ENCODE assay signal across 10 mouse cellular contexts in the genomic region with DNA sequence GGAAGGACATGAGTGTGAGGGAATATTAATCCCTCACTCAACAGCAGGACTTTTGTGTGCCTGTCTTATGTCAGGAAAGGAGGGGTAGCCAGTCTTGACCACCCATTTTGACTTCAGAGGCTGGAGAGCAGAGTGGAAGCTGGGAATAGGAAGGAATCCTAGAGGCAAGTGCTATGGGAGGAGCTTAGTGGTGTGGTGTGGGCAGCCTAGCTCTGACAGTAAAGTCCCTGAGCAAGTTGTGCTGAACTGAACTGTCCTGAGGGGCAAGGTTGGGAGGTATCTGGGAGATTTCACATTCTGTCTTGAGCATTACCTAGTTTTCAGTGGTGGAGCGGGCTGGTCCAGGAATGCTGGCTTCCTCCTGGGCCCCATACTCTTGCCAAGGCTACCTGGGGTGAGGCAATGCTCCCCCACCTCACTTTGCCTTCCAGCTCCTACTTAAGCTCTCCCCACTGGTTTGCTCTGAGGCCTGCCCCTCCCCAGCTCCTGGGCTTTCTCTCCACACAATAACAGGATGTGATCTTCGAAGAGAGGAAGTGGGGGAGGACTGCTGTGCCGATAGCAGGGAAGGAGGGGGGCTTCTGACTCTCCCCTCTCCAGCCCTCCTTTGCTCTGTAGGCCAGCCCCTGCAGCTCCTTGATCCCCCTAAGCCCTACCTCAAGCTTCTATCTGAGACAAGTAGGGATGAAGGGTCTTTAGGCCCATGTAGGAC. TPM values are rescaled to one million over a fixed set of nuclear protein-coding genes. Genes with fewer than 3 reads are reported as not detected.
DNase-seq lines count a peak whose midpoint lies in the region; TF ChIP-seq lines count a peak whose summit lies in the region.
"Had no signal": no experiment of that assay in that cellular context is flagged by ENCODE, and none has a peak within 500 bp of the region (broad histone marks: within the 10 kb centered on the region; RNA-seq: fewer than 3 reads in every experiment).

No protein-coding gene starts in this region.

- no peaks in the 10 kb centered on the region for H3K36me3 ChIP-seq in heart, adult 2 months (ENCODE audit: control insufficient read depth, insufficient read depth, low read length)

- no peaks in the 10 kb centered on the region for H3K79me2 ChIP-seq in heart, adult 2 months (replicated peaks; ENCODE audit: control insufficient read depth, insufficient read depth, low read length)

- TF ChIP-seq CTCF in gastrocnemius, adult 2 months (IDR thresholded peaks at IDR 0.05) = no peak
- TF ChIP-seq CTCF in heart, adult 2 months (IDR thresholded peaks at IDR 0.05) = no peak

- TF ChIP-seq EP300 in heart, adult 2 months (IDR thresholded peaks at IDR 0.05; ENCODE audit: insufficient read depth, low read depth, low read length) = peak; percentile 57; the same call in 1 of the 2 replicates

- peak overlapping the region; percentile 76 for H3K27ac ChIP-seq in gastrocnemius, adult 2 months
- peak overlapping the region; percentile 78 for H3K27ac ChIP-seq in heart, adult 2 months

- H3K4me3 ChIP-seq in gastrocnemius, adult 2 months = no peak overlapping the region
- no peak overlapping the region for H3K4me3 ChIP-seq in heart, adult 2 months

- intact Hi-C loops in gastrocnemius, adult 2 months (cut with DNase I) = no loop called here
- intact Hi-C loops in heart, adult 2 months (cut with DNase I) = loop anchor here (2.0 kb wide), 1 partner anchor 17 kb away; no protein-coding TSS in a partner anchor

- peak; percentile 56 for TF ChIP-seq POLR2A in heart, adult 2 months (IDR thresholded peaks at IDR 0.05; ENCODE audit: insufficient read depth, low read depth, low read length)

- H3K4me1 ChIP-seq in heart, adult 2 months (ENCODE audit: control insufficient read depth, insufficient read depth, low read length) = peaks cover 23% of the 10 kb centered on the region

- H3K27me3 ChIP-seq in heart, adult 2 months (ENCODE audit: control insufficient read depth, insufficient read depth, low read length) = no peaks in the 10 kb centered on the region

- 28% methylated on average over 3 of the region's 3 CpGs for WGBS in heart, adult 2 months

- H3K9ac ChIP-seq in heart, adult 2 months (ENCODE audit: low read depth, low read length) = peak overlapping the region; percentile 7; the same call in 1 of the 2 replicates

- no peak for DNase-seq in gastrocnemius, adult 2 months
- DNase-seq in gastrocnemius, postnatal 4 days (ENCODE audit: low spot score in 2 of 2) = no peak
- peak; percentile 48 to 58 for DNase-seq in heart, adult 2 months
- DNase-seq in kidney, postnatal 14 days = peak; percentile 57
- peak; percentile 57 for DNase-seq in naive thymus-derived CD4-positive, alpha-beta T cell, adult 2 months (ENCODE audit: low read depth)
- DNase-seq in ovary, postnatal 10 days (ENCODE audit: low spot score) = no peak
- DNase-seq in layer of hippocampus, adult 18-20 months (ENCODE audit: low spot score in 2 of 2) = no peak
- no peak for DNase-seq in c-Kit-positive CD71-positive TER-119-positive erythroid progenitor cells, embryonic 14.5 days (ENCODE audit: low spot score)
- DNase-seq: cerebellum, adult 9-10 months had no signal

RNA-seq across cellular contexts. Expression of a gene that starts 13.1 kb away (rescaled TPM):
- total RNA-seq in gastrocnemius, adult 2 months (2021) = not detected
- total RNA-seq in gastrocnemius, postnatal 4 days (2021) = under 1 TPM in 1 of 2 experiments, not detected in 1; 0.70 TPM
- under 1 TPM; 0.70 to 0.86 TPM for total RNA-seq in heart, adult 2 months (2021)
- polyA plus RNA-seq in heart, adult 2 months (2012; rRNA removed) = 1.9 and 3.9 TPM in 2 replicates
- under 1 TPM; 0.41 to 0.67 TPM for total RNA-seq in layer of hippocampus, adult 18-20 months (2021)
- polyA plus RNA-seq: C2C12 had no signal

RNA-seq across cellular contexts. Expression of a gene that starts 19.1 kb away (rescaled TPM):
- 1 to 10 TPM in 1 of 2 experiments, under 1 TPM in 1; 0.94 to 1.7 TPM for total RNA-seq in gastrocnemius, adult 2 months (2021)
- 1 to 10 TPM; 2.4 to 3.6 TPM for total RNA-seq in gastrocnemius, postnatal 4 days (2021)
- 1 to 10 TPM; 3.1 to 3.3 TPM for total RNA-seq in heart, adult 2 months (2021)
- polyA plus RNA-seq in heart, adult 2 months (2012; rRNA removed) = 2.9 and 4.9 TPM in 2 replicates
- total RNA-seq in layer of hippocampus, adult 18-20 months (2021) = 1 to 10 TPM in 1 of 2 experiments, under 1 TPM in 1; 0.84 to 1.3 TPM

RNA-seq across cellular contexts. Expression of a gene that starts 58.7 kb away (rescaled TPM):
- not detected for total RNA-seq in gastrocnemius, adult 2 months (2021)
- under 1 TPM in 1 of 2 experiments, not detected in 1; 0.07 TPM for total RNA-seq in gastrocnemius, postnatal 4 days (2021)
- not detected for total RNA-seq in heart, adult 2 months (2021)
- 0.03 TPM in 1 of 2 replicates, not detected in the other for polyA plus RNA-seq in heart, adult 2 months (2012; rRNA removed)
- 1 to 10 TPM; 6.7 to 7.5 TPM for total RNA-seq in layer of hippocampus, adult 18-20 months (2021)
- polyA plus RNA-seq: C2C12 had no signal

Comparison
In these comparisons a context has a peak if more than half of its experiments do, and no peak if none do; other contexts are left out.
1. DNase-seq: peak in heart, adult 2 months (2 of 2), kidney, postnatal 14 days (single experiment) and naive thymus-derived CD4-positive, alpha-beta T cell, adult 2 months (single experiment); none in gastrocnemius, adult 2 months (single experiment), gastrocnemius, postnatal 4 days (0 of 2), ovary, postnatal 10 days (single experiment), layer of hippocampus, adult 18-20 months (0 of 2) and c-Kit-positive CD71-positive TER-119-positive erythroid progenitor cells, embryonic 14.5 days (single experiment).
2. RNA of a gene that starts 58.7 kb away (total RNA-seq): 6.7 to 7.5 TPM in layer of hippocampus, adult 18-20 months; 0.07 TPM in gastrocnemius, postnatal 4 days, not detected in heart, adult 2 months and not detected in gastrocnemius, adult 2 months; every median in the first group is over 4 times any median in the second.